9 mouse cellular contexts compared by ENCODE assay signal in the genomic region with DNA sequence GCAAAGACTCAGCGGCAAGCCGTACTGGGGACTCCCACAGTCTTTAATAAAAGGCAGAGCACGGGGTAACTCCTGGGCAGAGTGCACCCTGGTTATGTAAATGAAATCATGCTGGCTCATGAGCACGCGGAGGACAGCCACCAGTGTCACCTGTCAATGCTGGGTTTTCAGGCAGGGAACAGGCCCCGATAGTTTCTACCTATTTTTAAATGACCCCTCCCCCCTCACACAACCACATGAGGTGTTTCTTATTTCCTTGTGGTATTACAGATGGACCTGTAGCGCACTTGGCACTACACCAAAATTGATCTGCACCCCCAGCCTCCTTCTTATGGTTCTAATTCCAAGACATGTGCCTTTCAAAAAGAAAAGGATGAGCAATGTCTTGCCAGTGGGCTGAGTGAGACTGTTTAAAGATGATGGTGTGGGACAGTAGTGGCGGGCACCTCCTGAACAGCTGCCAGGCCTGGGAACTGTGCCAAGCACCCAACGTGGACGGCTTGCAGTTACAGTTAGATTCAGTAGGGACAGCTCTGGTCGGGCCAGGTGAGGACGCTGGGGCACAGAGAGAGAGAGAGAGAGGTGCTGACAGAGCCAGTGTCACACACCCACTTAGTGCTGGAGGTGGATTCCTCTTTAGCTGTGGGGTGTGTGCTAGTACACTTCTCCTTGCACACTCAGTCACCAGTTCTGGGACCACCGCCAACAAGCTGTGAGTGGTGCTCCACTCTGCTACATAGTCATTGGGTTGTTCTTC. TPM values are rescaled to one million over a fixed set of nuclear protein-coding genes. Genes with fewer than 3 reads are reported as not detected.
DNase-seq lines count a peak whose midpoint lies in the region; ATAC-seq and TF ChIP-seq lines count a peak whose summit lies in the region.
"Had no signal": no experiment of that assay in that cellular context is flagged by ENCODE, and none has a peak within 500 bp of the region (broad histone marks: within the 10 kb centered on the region; RNA-seq: fewer than 3 reads in every experiment).

No protein-coding gene starts in this region.

- H3K27ac ChIP-seq in CH12.LX (ENCODE audit: insufficient read depth, low read depth), result no peak overlapping the region
- H3K27ac ChIP-seq in forebrain, embryonic 14.5 days (ENCODE audit: low read depth, low read length), result no peak overlapping the region
- H3K27ac ChIP-seq: neural tube, embryonic 12.5 days had no signal

- in situ Hi-C loops in CH12.LX (cut with MboI; ENCODE audit: low pct_ligation_motif_present, low pct_unique_long_range_greater_than_20kb, low sequenced_read_pairs), result no loop called here

- intact Hi-C loops in heart, postnatal 25 days (cut with DNase I), result no loop called here

- H3K4me2 ChIP-seq in CH12.LX (ENCODE audit: insufficient read depth, low read depth, poor library complexity, severe bottlenecking), result peak overlapping the region; percentile 58
- no peak overlapping the region for H3K4me2 ChIP-seq in forebrain, embryonic 14.5 days (ENCODE audit: low read length)
- H3K4me2 ChIP-seq: neural tube, embryonic 12.5 days had no signal

- TF ChIP-seq EP300 in CH12.LX (IDR thresholded peaks at IDR 0.05; ENCODE audit: low read length), result no peak

- peaks cover 12 to 45% of the 10 kb centered on the region in 2 experiments for H3K4me1 ChIP-seq in CH12.LX (ENCODE audit: control insufficient read depth in 1 of 2, insufficient read depth in 2 of 2)
- peaks cover 12% of the 10 kb centered on the region for H3K4me1 ChIP-seq in forebrain, embryonic 14.5 days (ENCODE audit: control insufficient read depth, insufficient read depth, low read length)

- TF ChIP-seq POLR2A in CH12.LX (IDR thresholded peaks at IDR 0.05; ENCODE audit: low read depth, low read length), result no peak

- 65% methylated on average over 13 of the region's 13 CpGs for WGBS in forebrain, embryonic 14.5 days

- no peaks in the 10 kb centered on the region for H3K27me3 ChIP-seq in CH12.LX (replicated peaks)
- H3K27me3 ChIP-seq in forebrain, embryonic 14.5 days (replicated peaks; ENCODE audit: control insufficient read depth, insufficient read depth, low read length), result 0 out of 2 replicates have a peak, but pooled peaks cover 3% of the 10 kb centered on the region
- H3K27me3 ChIP-seq: neural tube, embryonic 12.5 days had no signal

- dilution Hi-C loops in CH12.LX (cut with MboI; ENCODE audit: extremely low pct_ligation_motif_present, extremely low pct_unique_long_range_greater_than_20kb, low sequenced_read_pairs), result no loop called here

- H3K9ac ChIP-seq in CH12.LX (ENCODE audit: insufficient read depth, low read depth), result no peak overlapping the region
- H3K9ac ChIP-seq in forebrain, embryonic 14.5 days (ENCODE audit: low read length), result no peak overlapping the region
- H3K9ac ChIP-seq: neural tube, embryonic 12.5 days had no signal

- no peaks in the 10 kb centered on the region for H3K36me3 ChIP-seq in CH12.LX (replicated peaks in 1 of 2; ENCODE audit: control insufficient read depth in 1 of 2, insufficient read depth in 1 of 2, low read length in 1 of 2)
- no peaks in the 10 kb centered on the region for H3K36me3 ChIP-seq in forebrain, embryonic 14.5 days (ENCODE audit: control insufficient read depth, insufficient read depth, low read length)
- H3K36me3 ChIP-seq: neural tube, embryonic 12.5 days had no signal

- no peak for TF ChIP-seq RAD21 in CH12.LX (IDR thresholded peaks at IDR 0.05; ENCODE audit: low read depth, low read length)

- peaks cover 3% of the 10 kb centered on the region for H3K9me3 ChIP-seq in CH12.LX (replicated peaks; ENCODE audit: low read length)
- H3K9me3 ChIP-seq in forebrain, embryonic 14.5 days (replicated peaks; ENCODE audit: control insufficient read depth, low read length), result no peaks in the 10 kb centered on the region
- H3K9me3 ChIP-seq: neural tube, embryonic 12.5 days had no signal

- TF ChIP-seq CTCF in CH12.LX (conservative IDR thresholded peaks at IDR 0.05 in 1 of 2, IDR thresholded peaks at IDR 0.05 in 1 of 2; ENCODE audit: low read depth in 2 of 2, low read length in 2 of 2), result no peak

- H3K79me2 ChIP-seq in CH12.LX (replicated peaks; ENCODE audit: control insufficient read depth, extremely low read depth, insufficient read depth, poor library complexity, severe bottlenecking), result no peaks in the 10 kb centered on the region

- peak; percentile 43; the same call in 1 of the 2 replicates for ATAC-seq in forebrain, embryonic 14.5 days

- H3K4me3 ChIP-seq in CH12.LX (replicated peaks in 1 of 3; ENCODE audit: low read depth in 2 of 3, low read length in 2 of 3, poor library complexity in 1 of 3), result no peak overlapping the region
- no peak overlapping the region for H3K4me3 ChIP-seq in forebrain, embryonic 14.5 days (ENCODE audit: low read depth, low read length)
- H3K4me3 ChIP-seq: neural tube, embryonic 12.5 days had no signal

- peak; percentile 24 to 38 for DNase-seq in adrenal gland, adult 18-20 months (ENCODE audit: low spot score in 2 of 2)
- no peak for DNase-seq in adrenal gland, postnatal 4 days (ENCODE audit: low spot score in 2 of 2)
- DNase-seq in CH12.LX (ENCODE audit: extremely low read depth), result peak; percentile 55
- DNase-seq in forebrain, embryonic 14.5 days (ENCODE audit: low spot score), result peak; percentile 37
- DNase-seq in heart, postnatal 25 days (ENCODE audit: low spot score), result peak; percentile 26
- peak; percentile 53 for DNase-seq in lung, postnatal 14 days
- no peak for DNase-seq in liver
- DNase-seq in adipocyte (ENCODE audit: low spot score), result no peak

TF ChIP-seq in CH12.LX, 34 proteins besides CTCF, POLR2A, EP300 and RAD21:
- TF ChIP-seq MYC (IDR thresholded peaks at IDR 0.05; ENCODE audit: low read depth, low read length) (0 out of 2 replicates have a peak, but pooled peaks have one; percentile 11), ZC3H11A (IDR thresholded peaks at IDR 0.05; ENCODE audit: low read depth, low read length) (no peak), TCF12 (IDR thresholded peaks at IDR 0.05; ENCODE audit: low read depth, low read length) (no peak), MAZ (IDR thresholded peaks at IDR 0.05; ENCODE audit: low read depth, low read length) (0 out of 2 replicates have a peak, but pooled peaks have one; percentile 5), ETS1 (conservative IDR thresholded peaks at IDR 0.05; ENCODE audit: low read depth, low read length) (0 out of 2 replicates have a peak, but pooled peaks have one; percentile 43), BHLHE40 (IDR thresholded peaks at IDR 0.05; ENCODE audit: low read depth, low read length) (peak; percentile 76)

RNA-seq across cellular contexts. Expression of gene Wipf3, which starts 31.7 kb away (rescaled TPM):
- 1 to 10 TPM; 1.1 to 2.9 TPM for total RNA-seq in adrenal gland, adult 18-20 months (2021)
- total RNA-seq in adrenal gland, postnatal 4 days (2021), result 1 to 10 TPM; 2.7 to 4.3 TPM
- total RNA-seq in CH12.LX (2012; rRNA removed) (0.63 and 1.2 TPM in 2 replicates), CH12.LX (2014; rRNA removed) (0.35 and 0.64 TPM in 2 replicates)
- polyA plus RNA-seq in CH12.LX (2012; ENCODE audit: insufficient read length, low read depth), result 0.97 and 1.3 TPM in 2 replicates
- 2.6 and 3.0 TPM in 2 replicates for polyA plus RNA-seq in forebrain, embryonic 14.5 days (2014; fragmentation: Nextera tagmentation; extraction: Ambion mirVana)
- 10 to 100 TPM; 29.9 to 42.3 TPM for total RNA-seq in heart, postnatal 25 days (2021)

Comparison
In these comparisons a context has a peak if more than half of its experiments do, and no peak if none do; other contexts are left out.
1. DNase-seq: peak in adrenal gland, adult 18-20 months (2 of 2), CH12.LX (single experiment), forebrain, embryonic 14.5 days (single experiment), heart, postnatal 25 days (single experiment) and lung, postnatal 14 days (single experiment); none in adrenal gland, postnatal 4 days (0 of 2), liver (single experiment) and adipocyte (single experiment).
2. RNA of gene Wipf3, which starts 31.7 kb away (total RNA-seq): 29.9 to 42.3 TPM in heart, postnatal 25 days; 2.7 to 4.3 TPM in adrenal gland, postnatal 4 days, 1.1 to 2.9 TPM in adrenal gland, adult 18-20 months and 0.35 to 1.2 TPM in CH12.LX; every median in the first group is over 4 times any median in the second.